Comparison of ENCODE assay signal across 24 mouse cellular contexts in the genomic region with DNA sequence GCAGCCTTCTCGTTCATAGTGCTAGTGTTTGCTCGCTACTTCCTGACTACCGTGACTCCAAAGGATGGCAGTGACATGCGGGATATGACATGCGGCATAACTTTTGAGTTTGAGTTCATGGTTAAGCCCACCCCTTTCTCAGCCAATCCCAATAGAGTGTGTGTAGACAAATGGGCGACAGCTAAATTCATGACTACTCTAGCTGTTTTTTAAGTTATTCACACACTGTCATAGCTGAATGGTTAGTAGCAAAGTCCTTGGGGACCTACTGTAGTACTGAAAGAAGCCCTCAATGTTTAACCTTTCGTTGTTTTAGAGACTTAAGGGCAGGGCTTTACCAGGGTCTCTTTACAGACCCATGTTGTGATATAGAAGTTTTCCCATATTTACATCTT. TPM values are rescaled to one million over a fixed set of nuclear protein-coding genes. Genes with fewer than 3 reads are reported as not detected.
DNase-seq lines count a peak whose midpoint lies in the region; ATAC-seq and TF ChIP-seq lines count a peak whose summit lies in the region.
"Had no signal": no experiment of that assay in that cellular context is flagged by ENCODE, and none has a peak within 500 bp of the region (broad histone marks: within the 10 kb centered on the region; RNA-seq: fewer than 3 reads in every experiment).

No protein-coding gene starts in this region.

- H3K9ac ChIP-seq in CH12.LX (ENCODE audit: insufficient read depth, low read depth) = no peak overlapping the region; the same call in 1 of the 2 replicates
- H3K9ac ChIP-seq: embryonic facial prominence, embryonic 15.5 days; hindbrain, embryonic 13.5 days had no signal

- H3K4me2 ChIP-seq in CH12.LX (ENCODE audit: insufficient read depth, low read depth, poor library complexity, severe bottlenecking) = no peak overlapping the region
- H3K4me2 ChIP-seq: embryonic facial prominence, embryonic 15.5 days; hindbrain, embryonic 13.5 days had no signal

- H3K4me3 ChIP-seq in CH12.LX (replicated peaks in 1 of 3; ENCODE audit: low read depth in 2 of 3, low read length in 2 of 3, poor library complexity in 1 of 3) = no peak overlapping the region
- H3K4me3 ChIP-seq: embryonic facial prominence, embryonic 15.5 days; erythroblast, embryonic 14.5 days; forebrain, embryonic 10.5 days; gastrocnemius, adult 2 months; heart, embryonic 10.5 days; hindbrain, embryonic 13.5 days had no signal

- intact Hi-C loops in heart, postnatal 10 days (cut with DNase I) = loop anchor here (5.0 kb wide), 1 partner anchor 184 kb away; a partner anchor contains a TSS

- dilution Hi-C loops in CH12.LX (cut with MboI; ENCODE audit: extremely low pct_ligation_motif_present, extremely low pct_unique_long_range_greater_than_20kb, low sequenced_read_pairs) = no loop called here

- no peak for TF ChIP-seq RAD21 in CH12.LX (IDR thresholded peaks at IDR 0.05; ENCODE audit: low read depth, low read length)

- no peak overlapping the region for H3K27ac ChIP-seq in CH12.LX (ENCODE audit: insufficient read depth, low read depth)
- H3K27ac ChIP-seq: embryonic facial prominence, embryonic 15.5 days; forebrain, embryonic 10.5 days; gastrocnemius, adult 2 months; heart, embryonic 10.5 days; hindbrain, embryonic 13.5 days had no signal

- no peaks in the 10 kb centered on the region for H3K36me3 ChIP-seq in CH12.LX (replicated peaks in 1 of 2; ENCODE audit: control insufficient read depth in 1 of 2, insufficient read depth in 1 of 2, low read length in 1 of 2)

- peaks cover 23 to 69% of the 10 kb centered on the region in 2 experiments for H3K4me1 ChIP-seq in CH12.LX (ENCODE audit: control insufficient read depth in 1 of 2, insufficient read depth in 2 of 2)
- H3K4me1 ChIP-seq: embryonic facial prominence, embryonic 15.5 days; forebrain, embryonic 10.5 days; hindbrain, embryonic 13.5 days had no signal

- DNase-seq in heart, adult 11 months = peak; percentile 74
- DNase-seq in heart, postnatal 10 days = no peak
- DNase-seq in A20 (ENCODE audit: low read depth, low spot score) = peak; percentile 69
- DNase-seq in CH12.LX (ENCODE audit: extremely low read depth) = peak; percentile 73
- DNase-seq in Muller cell, postnatal 12 days (ENCODE audit: inconsistent ontology term) = no peak
- DNase-seq in thymus, postnatal 36 days = no peak
- DNase-seq: adrenal gland, adult 2 months; adrenal gland, postnatal 25 days; cerebellum, adult 2 months; cerebellum, postnatal 14 days; embryo, embryonic 11 days; gastrocnemius, adult 2 months; gastrocnemius, postnatal 36 days; heart, adult 18-20 months; heart, postnatal 14 days had no signal

- no peaks in the 10 kb centered on the region for H3K27me3 ChIP-seq in CH12.LX (replicated peaks)
- H3K27me3 ChIP-seq: embryonic facial prominence, embryonic 15.5 days; hindbrain, embryonic 13.5 days had no signal

- in situ Hi-C loops in CH12.LX (cut with MboI; ENCODE audit: low pct_ligation_motif_present, low pct_unique_long_range_greater_than_20kb, low sequenced_read_pairs) = loop anchor here (5.0 to 25.0 kb wide), 2 partner anchors 64 to 164 kb away; a partner anchor contains a TSS

- TF ChIP-seq EP300 in CH12.LX (IDR thresholded peaks at IDR 0.05; ENCODE audit: low read length) = no peak

- no peak for TF ChIP-seq POLR2A in CH12.LX (IDR thresholded peaks at IDR 0.05; ENCODE audit: low read depth, low read length)

- H3K79me2 ChIP-seq in CH12.LX (replicated peaks; ENCODE audit: control insufficient read depth, extremely low read depth, insufficient read depth, poor library complexity, severe bottlenecking) = no peaks in the 10 kb centered on the region

- no peak for TF ChIP-seq CTCF in CH12.LX (conservative IDR thresholded peaks at IDR 0.05 in 1 of 2, IDR thresholded peaks at IDR 0.05 in 1 of 2; ENCODE audit: low read depth in 2 of 2, low read length in 2 of 2)

- no peaks in the 10 kb centered on the region for H3K9me3 ChIP-seq in CH12.LX (replicated peaks; ENCODE audit: low read length)
- H3K9me3 ChIP-seq: embryonic facial prominence, embryonic 15.5 days; forebrain, embryonic 10.5 days; heart, embryonic 10.5 days; hindbrain, embryonic 13.5 days had no signal

- ATAC-seq in neutrophil, adult 5-6 weeks (ENCODE audit: extremely low read depth, insufficient number of reproducible peaks, low FRiP score, poor library complexity, severe bottlenecking) = peak; percentile 54
- ATAC-seq: forebrain, embryonic 14.5 days had no signal

TF ChIP-seq in CH12.LX, 34 proteins besides CTCF, POLR2A, EP300 and RAD21:
- TF ChIP-seq SIN3A (IDR thresholded peaks at IDR 0.05; ENCODE audit: low read length) (peak; percentile 26; the same call in 1 of the 2 replicates), GABPA (IDR thresholded peaks at IDR 0.05; ENCODE audit: insufficient replicate concordance, low read depth, low read length) (no peak), JUND (conservative IDR thresholded peaks at IDR 0.05; ENCODE audit: low read depth, low read length) (no peak), SMC3 (IDR thresholded peaks at IDR 0.05; ENCODE audit: low read depth, low read length) (no peak), ZKSCAN1 (IDR thresholded peaks at IDR 0.05; ENCODE audit: borderline replicate concordance, low read depth, low read length) (no peak), ETS1 (conservative IDR thresholded peaks at IDR 0.05; ENCODE audit: low read depth, low read length) (no peak; the same call in 1 of the 2 replicates)
TF ChIP-seq in CH12.LX: peak in this region for 1.

RNA-seq across cellular contexts. Expression of a gene that starts 40.5 kb away (rescaled TPM):
- under 1 TPM; 0.55 to 0.89 TPM for total RNA-seq in heart, postnatal 10 days (2021)
- total RNA-seq in CH12.LX (2012; rRNA removed) (0.08 TPM in 2 replicates), CH12.LX (2014; rRNA removed) (not detected in 2 replicates)
- polyA plus RNA-seq in CH12.LX (2012; ENCODE audit: insufficient read length, low read depth) = not detected in 2 replicates
- total RNA-seq in neutrophil, adult 5-6 weeks (2017) = 0.12 TPM in 1 of 2 replicates, not detected in the other
- total RNA-seq: adrenal gland, adult 2 months; common myeloid progenitor, adult 5-6 weeks; gastrocnemius, adult 2 months; heart, adult 18-20 months; hematopoietic stem cell, adult 5-6 weeks had no signal
- polyA plus RNA-seq: erythroblast, embryonic 14.5 days had no signal

Comparison
In these comparisons a context has a peak if more than half of its experiments do, and no peak if none do; other contexts are left out.
1. DNase-seq: peak in heart, adult 11 months (single experiment), A20 (single experiment) and CH12.LX (single experiment); none in heart, postnatal 10 days (0 of 2), Muller cell, postnatal 12 days (single experiment) and thymus, postnatal 36 days (0 of 2).